In the genomic region with DNA sequence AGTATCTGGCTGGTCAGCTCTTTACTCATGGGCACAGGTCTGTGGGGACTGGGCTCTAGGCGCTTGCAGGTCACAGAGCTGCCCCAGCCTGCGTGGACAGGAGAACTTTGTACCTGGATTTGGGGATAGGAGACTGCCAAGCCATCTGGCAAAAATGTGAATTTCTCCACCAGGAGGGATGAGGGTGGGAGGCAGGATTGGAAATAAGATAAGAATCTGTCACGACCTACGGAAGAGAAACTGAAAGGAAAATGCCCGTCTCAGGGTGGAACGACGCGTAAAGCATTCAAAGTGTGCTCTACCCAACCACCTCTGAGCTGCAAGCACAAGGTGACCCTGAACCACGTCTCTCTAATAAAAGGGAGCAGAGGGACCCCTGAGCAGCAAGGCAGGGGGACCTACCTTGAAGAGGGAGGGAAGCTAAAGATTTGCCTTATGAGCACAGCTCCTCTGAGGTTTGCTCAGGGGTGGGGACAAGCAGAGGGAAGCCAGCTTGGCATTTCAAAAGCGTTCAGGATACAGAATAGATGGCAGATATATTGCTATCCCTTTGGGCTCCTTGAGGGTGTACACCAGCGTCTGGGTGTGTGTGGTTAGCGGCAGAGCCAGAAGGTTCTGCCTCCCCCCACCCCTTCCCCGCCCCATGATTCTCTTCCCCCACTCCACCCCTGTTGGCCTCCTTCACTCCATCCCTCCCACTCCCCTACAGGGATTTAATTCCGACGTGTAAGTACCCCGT, we compare ENCODE assay signal across 8 mouse cellular contexts. TPM values are rescaled to one million over a fixed set of nuclear protein-coding genes. Genes with fewer than 3 reads are reported as not detected.
DNase-seq lines count a peak whose midpoint lies in the region; ATAC-seq and TF ChIP-seq lines count a peak whose summit lies in the region.

No protein-coding gene starts in this region.

- peak overlapping the region; percentile 53 for H3K4me3 ChIP-seq in liver, adult 2 months (ENCODE audit: insufficient read depth, low read depth, low read length)
- H3K4me3 ChIP-seq in brown adipose tissue, adult 24 weeks (ENCODE audit: insufficient read depth, low read depth, low read length) = peak overlapping the region; percentile 67

- H3K79me2 ChIP-seq in liver, adult 2 months (ENCODE audit: control insufficient read depth, insufficient read depth, low read length) = no peaks in the 10 kb centered on the region

- H3K27me3 ChIP-seq in liver, adult 2 months (ENCODE audit: control insufficient read depth, insufficient read depth, low read length) = no peaks in the 10 kb centered on the region

- H3K4me1 ChIP-seq in liver, adult 2 months (ENCODE audit: control insufficient read depth, insufficient read depth, low read length) = peaks cover 10% of the 10 kb centered on the region; the same call in 1 of the 2 replicates
- H3K4me1 ChIP-seq in brown adipose tissue, adult 24 weeks (ENCODE audit: control insufficient read depth, insufficient read depth, insufficient read length, low read length) = peaks cover 11% of the 10 kb centered on the region; the same call in 1 of the 2 replicates

- H3K27ac ChIP-seq in liver, adult 2 months (replicated peaks; ENCODE audit: insufficient read depth, low read depth, low read length) = peak overlapping the region; percentile 62
- H3K27ac ChIP-seq in brown adipose tissue, adult 24 weeks (replicated peaks; ENCODE audit: low read depth, low read length) = peak overlapping the region; percentile 53

- H3K9ac ChIP-seq in liver, adult 2 months (ENCODE audit: low read depth, low read length) = peak overlapping the region; percentile 46

- no peaks in the 10 kb centered on the region for H3K36me3 ChIP-seq in liver, adult 2 months (ENCODE audit: control insufficient read depth, insufficient read depth, low read length)

- 0 out of 2 replicates have a peak, but pooled peaks have one; percentile 33 for ATAC-seq in neutrophil, adult 5-6 weeks (ENCODE audit: extremely low read depth, insufficient number of reproducible peaks, low FRiP score, poor library complexity, severe bottlenecking)

- intact Hi-C loops in heart, postnatal 14 days (cut with DNase I) = loop anchor here (5.0 kb wide), 1 partner anchor 42 kb away; no protein-coding TSS in a partner anchor
- intact Hi-C loops in left cerebral cortex, postnatal 10 days (cut with DNase I) = no loop called here

- peak; percentile 86 for DNase-seq in liver, adult 2 months (ENCODE audit: extremely low read depth, low read depth, low spot score)
- DNase-seq in liver = no peak
- DNase-seq in heart, postnatal 14 days = peak; percentile 22 to 29
- peak; percentile 27 to 33 for DNase-seq in lung, adult 18-20 months
- no peak for DNase-seq in left cerebral cortex, postnatal 10 days (ENCODE audit: extremely low spot score in 1 of 2, low spot score in 2 of 2)
- no peak for DNase-seq in frontal cortex, postnatal 14 days (ENCODE audit: low spot score in 2 of 2)

- 7% methylated on average over 16 of the region's 16 CpGs for WGBS in liver, adult 2 months

- TF ChIP-seq POLR2A in liver, adult 2 months (IDR thresholded peaks at IDR 0.05; ENCODE audit: extremely low read depth, insufficient read depth, low read length) = no peak

- TF ChIP-seq CTCF in liver, adult 2 months (IDR thresholded peaks at IDR 0.05; ENCODE audit: low read depth, low read length) = no peak

RNA-seq across cellular contexts. Expression of a gene that starts 54.9 kb away (rescaled TPM):
- 6.3 and 8.3 TPM in 2 replicates for total RNA-seq in liver, adult 2 months (2014; rRNA removed)
- 4.1 and 5.7 TPM in 2 replicates for polyA plus RNA-seq in liver, adult 2 months (2012; rRNA removed)
- polyA plus RNA-seq in brown adipose tissue, adult 24 weeks (2012; ENCODE audit: insufficient read depth, insufficient read length, missing spikeins) = 3.6 and 4.2 TPM in 2 replicates
- total RNA-seq in heart, postnatal 14 days (2021) = 10 to 100 TPM; 36.2 to 36.5 TPM
- 60.0 and 60.8 TPM in 2 replicates for total RNA-seq in neutrophil, adult 5-6 weeks (2017)
- total RNA-seq in left cerebral cortex, postnatal 10 days (2021) = 10 to 100 TPM; 63.5 to 71.0 TPM

Comparison
In these comparisons a context has a peak if more than half of its experiments do, and no peak if none do; other contexts are left out.
1. DNase-seq: peak in liver, adult 2 months (single experiment), heart, postnatal 14 days (2 of 2) and lung, adult 18-20 months (2 of 2); none in liver (single experiment), left cerebral cortex, postnatal 10 days (0 of 2) and frontal cortex, postnatal 14 days (0 of 2).